Mouse (Mus musculus): Measurements from ENCODE around the gene Crhr2.

The Crhr2 gene

GRCm38 (mm10) chr6:55045326-55045725 is 87.5 kb downstream of the Crhr2 start:
- DNase-seq (ENCODE audit: low read depth, low spot score), result no peak

- no peak for DNase-seq (ENCODE audit: low read depth, low spot score)
These were observed 88.3 kb downstream of the Crhr2 start for GRCm38 (mm10) chr6:55044542-55044941.

GRCm38 (mm10) chr6:55043206-55043605 is 89.6 kb downstream of the Crhr2 start:
- no peak for DNase-seq (ENCODE audit: low read depth, low spot score)

Measured in 3T3-L1 (cell line).